Mouse (Mus musculus) cerebral cortex, adult 2 months (tissue): ENCODE results near the gene Mark4.

Experiments used
- WGBS: fragments of 180-500 bp; shearing (Covaris S2); methylation state at CpG from one replicate; pipeline ENCODE4 v1.1.7; 2018; 5-methylcytosine and 5-hydroxymethylcytosine counted together

Gene Mark4

DNA sequence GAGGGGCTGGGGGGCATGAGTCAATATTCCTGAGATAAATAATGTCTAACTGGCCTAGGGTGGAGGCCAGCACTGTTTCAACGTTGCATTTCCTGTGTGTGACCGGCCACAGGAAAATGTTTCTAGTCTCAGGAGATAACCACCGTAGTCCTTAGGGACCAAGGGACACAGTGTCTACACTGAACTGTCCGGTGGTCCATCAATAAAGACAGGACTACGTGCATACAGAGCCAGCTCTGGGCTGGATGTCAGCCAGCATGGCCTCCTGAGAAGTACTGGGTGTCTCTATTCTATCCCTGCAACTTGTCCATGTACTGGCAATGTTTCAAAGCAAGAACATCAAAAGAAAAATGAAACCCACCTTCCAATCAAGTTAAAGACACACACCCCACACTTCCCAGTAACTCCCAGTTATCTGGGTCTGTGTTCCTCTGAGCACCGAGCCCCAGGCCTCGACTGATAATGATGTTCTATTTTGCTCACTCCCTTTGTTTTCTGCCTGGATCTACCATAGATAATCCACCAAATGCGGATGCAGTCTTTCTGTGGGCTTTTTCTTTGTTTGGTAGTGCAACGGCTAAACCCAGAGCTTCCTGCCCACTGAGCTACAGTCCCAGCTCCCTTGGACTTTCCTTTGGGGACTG, 17.1 kb downstream of the Mark4 start:
- 70% methylated on average over 9 of the region's 9 CpGs for WGBS

DNA sequence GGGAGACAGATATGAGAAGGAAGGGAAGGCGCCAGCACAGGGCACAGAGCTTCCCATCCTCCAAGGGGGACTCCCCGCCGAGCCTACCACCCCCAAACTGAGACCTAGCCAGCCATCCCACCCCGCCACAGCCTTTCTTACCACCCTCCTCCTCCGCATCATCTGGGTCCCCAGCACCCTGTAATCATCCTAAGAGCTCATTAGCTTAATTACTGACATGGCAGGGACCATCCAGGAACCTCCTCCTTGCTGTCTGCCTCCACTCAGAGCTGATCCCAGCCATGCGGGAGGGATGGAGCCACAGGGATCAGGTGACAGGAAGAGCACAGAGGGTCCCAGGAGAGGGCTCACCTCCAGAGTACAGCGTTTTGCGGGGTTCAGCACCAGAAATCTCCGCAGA, 21.6 kb downstream of the Mark4 start:
- 68% methylated on average over 9 of the region's 9 CpGs for WGBS

DNA sequence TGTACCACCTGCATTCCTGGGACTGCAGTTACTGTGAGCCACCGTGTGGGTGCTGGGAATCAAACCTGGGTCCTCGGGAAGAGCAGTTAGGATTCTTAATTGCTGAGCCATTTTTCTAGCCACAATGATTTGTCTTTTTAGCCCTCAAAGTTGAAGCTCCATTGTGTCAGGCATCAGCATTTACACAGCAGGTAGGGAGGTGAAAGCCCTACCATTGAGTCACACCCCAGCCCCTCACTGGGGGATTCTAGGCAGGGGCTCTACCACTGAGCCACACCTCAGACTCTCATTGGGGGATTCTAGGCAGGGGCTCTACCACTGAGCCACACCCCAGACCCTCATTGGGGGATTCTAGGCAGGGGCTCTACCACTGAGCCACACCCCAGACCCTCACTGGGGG, 22.3 kb downstream of the Mark4 start:
- WGBS: 96% methylated on average over 2 of the region's 2 CpGs

DNA sequence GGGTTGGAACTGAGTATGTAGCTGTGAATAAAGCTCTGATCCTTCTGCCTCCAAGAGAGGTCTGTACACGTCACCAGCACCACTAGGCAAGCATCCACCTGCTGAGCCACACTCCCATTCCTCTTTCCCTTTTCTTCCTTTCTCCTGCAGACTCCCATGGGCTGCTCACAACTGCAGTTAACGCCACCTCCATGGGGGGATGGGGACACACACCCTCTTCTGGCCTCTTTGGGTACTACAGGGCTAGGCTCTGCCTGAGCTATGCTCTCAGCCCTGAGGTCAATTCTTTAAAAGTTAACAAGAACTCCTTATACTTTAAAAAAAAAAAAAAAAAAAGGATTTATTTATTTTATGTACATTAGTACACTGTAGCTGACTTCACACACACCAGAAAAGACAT, 26.1 kb downstream of the Mark4 start:
- 93% methylated on average over 2 of the region's 2 CpGs for WGBS

DNA sequence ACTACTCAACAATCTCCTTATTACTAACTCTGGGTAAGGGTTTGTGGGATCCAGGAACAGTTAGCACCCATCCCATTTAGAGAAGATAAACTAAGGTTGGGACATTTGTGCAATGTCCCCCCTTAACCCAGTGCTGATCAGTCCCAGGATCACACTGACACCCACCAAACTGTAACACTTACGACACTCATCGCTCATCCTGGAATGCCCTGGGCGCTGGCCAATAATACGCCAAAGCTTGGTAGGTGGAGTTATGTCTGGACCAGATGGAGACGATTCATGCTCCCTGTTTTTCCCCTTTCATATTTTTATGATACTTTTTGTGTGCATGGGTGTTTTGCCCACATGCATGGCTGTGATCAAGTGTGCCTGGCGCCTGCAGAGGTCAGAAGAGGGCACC, 28.2 kb downstream of the Mark4 start:
- WGBS: 65% methylated on average over 6 of the region's 6 CpGs

DNA sequence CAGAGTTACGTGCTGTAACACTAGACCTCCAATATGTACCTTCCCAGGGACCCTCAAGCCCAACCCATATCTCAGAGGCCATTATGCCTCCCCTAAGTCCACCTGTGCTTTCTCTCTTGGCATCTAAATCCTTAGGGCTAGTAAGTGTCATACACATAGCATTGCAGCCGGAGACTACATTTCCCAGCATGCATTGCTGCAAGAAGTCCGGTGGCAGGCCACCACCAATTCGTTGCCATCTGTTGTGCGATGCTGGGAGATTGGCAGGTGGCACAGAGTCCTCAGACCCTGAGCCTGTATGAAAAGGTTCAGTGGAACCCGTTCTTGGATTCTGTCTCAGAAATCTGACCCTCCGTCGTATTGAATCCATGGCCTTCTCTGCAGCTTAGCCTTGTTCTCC, 28.9 kb downstream of the Mark4 start:
- 65% methylated on average over 8 of the region's 8 CpGs for WGBS

DNA sequence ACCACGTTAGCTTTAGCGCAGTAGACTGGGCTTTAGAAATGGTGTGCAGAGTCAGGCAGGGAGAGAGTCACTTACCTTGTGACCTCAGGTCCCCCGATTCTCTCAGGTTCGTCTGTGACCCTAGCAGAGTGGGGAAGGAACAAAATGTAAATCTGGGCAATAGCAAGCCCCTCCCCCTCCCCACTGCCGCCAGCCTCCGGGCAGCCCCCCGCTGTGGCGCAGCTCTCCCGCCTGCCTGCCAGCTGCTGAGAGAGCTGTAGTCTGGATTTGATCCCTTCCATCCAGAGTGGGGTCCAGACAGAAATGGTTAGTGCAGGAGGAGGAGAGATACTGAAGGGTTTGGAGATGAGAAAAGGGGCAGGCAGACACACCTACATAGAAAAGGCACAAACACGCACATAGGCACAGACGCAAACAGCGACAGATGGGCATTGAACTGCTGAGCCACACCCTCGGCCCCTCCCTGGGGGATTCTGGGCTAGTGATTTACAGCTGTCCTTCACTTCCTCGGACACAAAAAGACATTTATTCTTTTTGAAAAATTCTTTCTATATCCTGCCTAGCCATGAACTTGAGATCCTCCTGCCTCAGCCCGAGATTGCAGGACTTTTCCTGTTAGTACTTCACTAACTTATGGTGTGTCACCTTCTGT, 30.5 kb downstream of the Mark4 start:
- 73% methylated on average over 15 of the region's 15 CpGs for WGBS

DNA sequence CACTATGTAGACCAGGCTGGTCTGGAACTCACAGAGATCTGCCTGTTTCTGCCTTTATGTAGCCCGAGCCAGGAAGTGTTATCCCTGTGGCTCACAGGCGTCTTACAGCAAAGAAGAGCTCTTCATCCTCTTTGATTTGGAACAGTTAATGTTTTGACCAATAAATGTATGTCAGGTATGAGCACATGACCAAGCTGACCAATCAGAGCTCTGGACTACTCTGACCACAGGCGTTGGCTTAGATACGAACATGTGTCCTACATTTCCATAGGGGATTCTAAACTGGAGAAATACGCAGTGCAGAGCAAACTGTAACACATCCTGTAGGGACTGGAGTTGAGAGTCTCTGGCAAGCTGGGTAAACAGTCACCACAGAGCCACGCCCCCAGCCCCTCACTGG, 31.7 kb downstream of the Mark4 start:
- 72% methylated on average over 6 of the region's 6 CpGs for WGBS

DNA sequence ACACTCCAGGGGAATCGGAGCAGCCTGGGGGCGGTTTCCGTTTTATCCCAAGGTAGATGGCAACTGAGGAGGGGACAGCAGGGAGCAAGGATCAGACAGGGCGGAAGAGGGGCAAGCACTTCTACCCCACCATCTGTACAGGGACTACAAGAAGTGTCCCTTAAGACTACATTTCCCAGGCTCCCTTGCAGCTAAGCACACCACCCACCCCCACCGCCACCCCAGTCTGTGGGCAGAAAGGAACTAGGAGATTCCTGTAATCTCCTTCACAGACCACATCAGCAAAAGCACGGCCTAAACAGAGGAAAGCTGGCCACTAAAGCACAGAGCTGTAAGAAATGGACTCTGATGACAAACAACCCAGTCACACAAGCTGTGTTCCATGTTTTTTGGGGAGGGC, 32.3 kb downstream of the Mark4 start:
- WGBS: 70% methylated on average over 6 of the region's 6 CpGs

DNA sequence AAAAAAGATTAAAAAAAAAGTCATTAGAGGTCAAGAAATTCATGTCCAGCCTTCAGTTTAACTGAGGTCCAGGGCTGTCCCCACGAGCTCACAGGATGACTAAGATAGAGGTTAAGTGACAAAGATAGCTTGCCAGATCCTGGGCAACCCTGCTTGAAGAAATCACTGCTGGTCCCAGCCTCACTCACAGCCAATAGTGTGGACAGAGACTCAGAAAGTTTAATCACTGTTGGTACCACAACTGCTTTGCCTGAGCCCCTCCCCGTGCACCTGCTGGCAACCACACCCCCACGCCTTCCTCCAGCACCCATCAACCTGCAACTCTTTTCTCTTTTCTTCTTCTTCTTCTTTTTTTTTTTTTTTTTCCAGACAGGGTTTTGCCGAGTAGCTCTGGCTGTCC, 34.6 kb downstream of the Mark4 start:
- 51% methylated on average over 4 of the region's 4 CpGs for WGBS

DNA sequence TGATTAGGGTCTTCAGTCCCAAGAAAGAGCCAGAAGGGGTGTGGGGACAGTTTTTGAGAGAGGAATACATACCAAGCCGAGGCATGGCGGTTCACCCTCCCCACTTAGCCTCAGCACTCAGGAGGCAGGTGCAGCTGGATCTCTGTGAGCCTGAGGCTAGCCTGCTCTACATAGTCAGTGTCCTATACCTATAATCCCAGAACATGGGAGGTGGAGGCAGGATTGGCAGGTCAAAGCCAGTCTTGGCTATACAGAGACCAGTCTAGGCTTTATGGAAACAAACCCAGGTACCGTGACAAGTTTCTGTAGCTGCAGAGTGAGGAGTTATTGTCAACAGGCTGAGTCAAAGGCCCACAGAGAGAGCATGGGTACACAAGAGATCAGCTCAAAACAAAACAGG, 35.5 kb downstream of the Mark4 start:
- WGBS: 88% methylated on average over 3 of the region's 3 CpGs

DNA sequence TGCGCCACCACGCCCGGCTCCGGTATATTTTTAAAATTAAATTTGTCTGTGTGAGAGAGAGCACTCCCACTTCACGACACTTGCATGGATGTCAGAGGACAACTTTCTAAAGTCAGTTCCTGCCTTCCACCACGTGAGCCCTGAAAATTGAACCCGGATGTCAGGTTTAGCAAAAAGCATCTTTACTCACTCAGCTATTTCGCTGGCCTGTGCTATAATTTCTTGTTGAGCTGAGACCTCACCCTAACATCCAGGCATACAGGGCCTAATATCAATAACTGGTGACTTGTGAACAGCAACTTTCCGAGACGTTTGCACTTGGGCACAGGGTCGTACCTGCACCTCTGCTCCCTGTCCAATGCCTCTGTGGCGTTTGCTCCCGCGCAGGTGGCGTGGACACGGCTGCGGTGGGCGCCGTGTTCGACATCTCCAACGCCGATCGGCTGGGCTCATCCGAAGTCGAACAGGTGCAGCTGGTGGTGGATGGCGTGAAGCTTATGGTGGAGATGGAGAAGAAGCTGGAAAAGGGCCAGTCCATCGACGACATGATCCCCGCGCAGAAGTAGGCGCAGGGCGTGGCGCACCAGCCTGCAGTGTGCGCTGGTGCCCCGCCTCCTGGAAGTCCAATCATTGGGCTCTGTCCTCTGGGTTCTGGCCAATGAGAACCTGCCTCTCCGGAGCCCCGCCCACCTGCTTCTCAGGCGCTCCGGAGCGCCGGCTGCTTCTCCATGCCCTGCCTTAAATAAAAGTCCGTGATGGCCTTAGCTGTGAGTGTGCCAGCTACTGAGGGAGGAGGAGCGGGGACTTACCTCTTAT, 37.6 kb downstream of the Mark4 start:
- WGBS: 7% methylated on average over 43 of the region's 43 CpGs

DNA sequence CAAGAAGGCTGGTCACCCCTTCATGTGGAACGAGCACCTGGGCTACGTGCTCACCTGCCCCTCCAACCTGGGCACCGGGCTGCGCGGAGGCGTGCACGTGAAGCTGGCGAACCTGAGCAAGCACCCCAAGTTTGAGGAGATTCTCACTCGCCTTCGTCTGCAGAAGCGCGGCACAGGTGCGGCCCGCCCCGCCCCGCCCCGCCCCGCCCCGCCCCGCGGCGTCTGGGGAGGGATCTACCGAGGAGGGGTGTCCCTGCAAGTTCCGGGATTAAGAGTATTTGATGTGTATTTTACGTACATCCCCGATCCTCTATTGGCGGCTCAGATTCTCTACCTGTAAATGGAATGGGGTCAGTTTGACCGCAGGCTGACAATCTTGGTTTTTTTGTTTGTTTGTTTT, 38.5 kb downstream of the Mark4 start:
- 8% methylated on average over 28 of the region's 28 CpGs for WGBS

DNA sequence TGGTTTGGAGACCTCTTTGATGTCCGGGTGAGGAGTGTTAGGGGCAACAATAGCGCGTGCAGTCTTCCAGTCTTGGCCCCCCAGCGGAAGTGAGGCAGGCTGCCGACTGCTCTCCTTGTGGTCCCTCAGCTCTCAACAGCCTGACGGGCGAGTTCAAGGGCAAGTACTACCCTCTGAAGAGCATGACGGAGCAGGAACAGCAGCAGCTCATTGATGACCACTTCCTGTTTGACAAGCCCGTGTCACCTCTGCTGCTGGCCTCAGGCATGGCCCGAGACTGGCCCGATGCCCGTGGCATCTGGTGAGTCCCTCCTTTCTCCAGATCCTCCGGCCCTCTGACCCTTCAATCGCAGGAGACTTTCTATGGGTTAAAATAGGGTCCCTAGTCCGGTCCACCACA, 42.0 kb downstream of the Mark4 start:
- WGBS: 82% methylated on average over 15 of the region's 15 CpGs

DNA sequence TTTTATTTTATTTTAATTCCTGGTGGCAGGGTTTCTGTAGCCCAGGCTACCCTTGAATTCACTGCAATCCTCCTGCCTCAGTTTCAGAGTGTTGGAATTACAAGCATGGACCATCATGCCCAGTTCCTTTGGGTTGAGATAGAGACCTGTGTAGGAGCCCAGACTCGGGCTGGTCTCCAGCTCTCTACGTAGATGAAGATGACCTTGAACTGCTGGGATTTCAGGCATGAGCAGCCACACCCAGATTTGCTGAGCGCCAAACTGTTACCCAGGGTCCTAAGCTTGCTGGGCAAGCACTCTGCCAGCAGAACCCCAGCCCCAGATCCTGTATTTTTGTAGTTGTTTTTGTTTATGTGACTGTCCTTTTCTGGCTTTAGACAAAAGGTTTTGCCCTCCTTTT, 45.1 kb downstream of the Mark4 start:
- 88% methylated on average over 3 of the region's 3 CpGs for WGBS

DNA sequence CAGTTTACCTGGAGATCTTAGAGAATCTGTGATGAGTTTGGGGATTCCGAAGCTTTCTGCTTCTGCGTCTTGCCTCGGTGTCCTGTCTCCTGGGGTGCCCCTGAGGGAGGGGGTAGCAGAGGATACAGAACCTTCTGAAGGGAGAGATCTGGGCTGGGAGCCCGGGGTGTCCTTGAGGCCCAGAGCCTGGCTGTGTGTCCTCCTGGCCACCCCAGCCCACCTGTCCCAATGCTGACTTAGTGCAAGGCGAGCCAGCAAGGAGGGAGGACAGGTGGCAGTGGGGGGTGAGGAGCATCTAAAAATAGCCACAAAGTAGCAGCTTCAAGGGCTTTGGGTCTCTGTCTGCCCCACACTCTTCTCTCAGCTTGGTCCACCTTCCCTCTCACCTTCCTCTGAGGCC, 46.8 kb downstream of the Mark4 start:
- WGBS: 94% methylated on average over 5 of the region's 5 CpGs

DNA sequence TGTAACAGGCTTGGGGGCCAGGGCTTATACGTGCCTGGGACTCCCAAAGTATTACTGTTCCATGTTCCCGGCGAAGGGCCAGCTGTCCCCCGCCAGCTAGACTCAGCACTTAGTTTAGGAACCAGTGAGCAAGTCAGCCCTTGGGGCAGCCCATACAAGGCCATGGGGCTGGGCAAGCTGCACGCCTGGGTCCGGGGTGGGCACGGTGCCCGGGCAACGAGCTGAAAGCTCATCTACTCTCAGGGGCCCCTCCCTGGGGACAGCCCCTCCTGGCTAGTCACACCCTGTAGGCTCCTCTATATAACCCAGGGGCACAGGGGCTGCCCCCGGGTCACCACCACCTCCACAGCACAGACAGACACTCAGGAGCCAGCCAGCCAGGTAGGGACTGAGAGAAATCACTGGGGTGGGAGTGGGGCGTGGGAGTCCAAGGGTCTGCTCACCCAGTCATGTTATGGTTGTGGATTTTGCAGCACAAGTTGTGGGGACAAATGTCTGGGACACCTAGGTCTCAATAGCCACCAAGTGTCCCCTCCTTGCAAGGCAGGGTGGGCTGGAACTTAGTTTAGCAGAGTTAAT, 47.8 kb downstream of the Mark4 start:
- 77% methylated on average over 11 of the region's 11 CpGs for WGBS

DNA sequence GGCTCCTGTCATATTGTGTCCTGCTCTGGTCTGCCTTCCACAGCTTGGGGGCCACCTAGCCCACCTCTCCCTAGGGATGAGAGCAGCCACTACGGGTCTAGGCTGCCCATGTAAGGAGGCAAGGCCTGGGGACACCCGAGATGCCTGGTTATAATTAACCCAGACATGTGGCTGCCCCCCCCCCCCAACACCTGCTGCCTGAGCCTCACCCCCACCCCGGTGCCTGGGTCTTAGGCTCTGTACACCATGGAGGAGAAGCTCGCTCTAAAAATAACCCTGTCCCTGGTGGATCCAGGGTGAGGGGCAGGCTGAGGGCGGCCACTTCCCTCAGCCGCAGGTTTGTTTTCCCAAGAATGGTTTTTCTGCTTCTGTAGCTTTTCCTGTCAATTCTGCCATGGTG, 48.9 kb downstream of the Mark4 start:
- WGBS: 52% methylated on average over 6 of the region's 6 CpGs

DNA sequence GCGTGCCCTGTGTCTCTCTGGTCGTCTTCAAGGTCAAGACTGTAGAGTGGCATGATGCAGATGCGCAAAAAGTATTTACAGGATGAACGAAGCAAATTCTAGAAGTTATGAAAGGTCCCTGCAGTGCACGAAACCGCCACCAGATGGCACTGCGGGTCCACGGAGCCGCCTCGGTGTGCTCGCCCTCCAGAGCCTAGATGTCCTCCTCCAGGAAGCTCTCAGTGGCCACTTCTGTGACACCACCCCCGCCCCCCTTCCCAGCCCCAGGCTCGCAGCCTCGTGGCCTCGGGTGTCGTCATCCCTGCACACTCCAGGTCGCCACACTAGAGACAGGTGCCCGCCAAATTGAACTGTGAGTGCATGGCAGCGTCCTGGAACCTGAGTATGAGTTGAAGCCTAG, 53.2 kb downstream of the Mark4 start:
- 4% methylated on average over 19 of the region's 19 CpGs for WGBS

DNA sequence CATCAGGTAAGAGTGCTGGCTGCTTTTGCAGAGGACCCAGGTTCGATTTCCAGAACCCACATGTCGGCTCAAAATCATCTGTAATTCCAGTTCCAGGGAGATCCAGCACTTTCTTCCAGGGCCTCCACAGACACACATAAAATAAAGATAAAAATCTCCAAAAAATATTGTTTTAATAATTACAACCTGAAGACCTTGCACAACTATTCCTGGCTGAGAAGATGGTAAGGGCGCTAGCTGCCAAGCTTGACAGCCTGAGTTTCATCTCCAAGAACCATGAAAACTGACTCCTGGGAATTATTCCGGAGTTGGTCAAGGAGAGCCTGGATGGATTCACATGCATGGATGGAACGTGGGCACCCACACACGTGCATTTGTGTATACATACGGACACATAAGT, 54.1 kb downstream of the Mark4 start, which contains the start of gene Ckm:
Gene Ckm, plus strand, starts transcription at position 301 of the 400 bp plus-strand sequence.
- WGBS: 57% methylated on average over 7 of the region's 7 CpGs

DNA sequence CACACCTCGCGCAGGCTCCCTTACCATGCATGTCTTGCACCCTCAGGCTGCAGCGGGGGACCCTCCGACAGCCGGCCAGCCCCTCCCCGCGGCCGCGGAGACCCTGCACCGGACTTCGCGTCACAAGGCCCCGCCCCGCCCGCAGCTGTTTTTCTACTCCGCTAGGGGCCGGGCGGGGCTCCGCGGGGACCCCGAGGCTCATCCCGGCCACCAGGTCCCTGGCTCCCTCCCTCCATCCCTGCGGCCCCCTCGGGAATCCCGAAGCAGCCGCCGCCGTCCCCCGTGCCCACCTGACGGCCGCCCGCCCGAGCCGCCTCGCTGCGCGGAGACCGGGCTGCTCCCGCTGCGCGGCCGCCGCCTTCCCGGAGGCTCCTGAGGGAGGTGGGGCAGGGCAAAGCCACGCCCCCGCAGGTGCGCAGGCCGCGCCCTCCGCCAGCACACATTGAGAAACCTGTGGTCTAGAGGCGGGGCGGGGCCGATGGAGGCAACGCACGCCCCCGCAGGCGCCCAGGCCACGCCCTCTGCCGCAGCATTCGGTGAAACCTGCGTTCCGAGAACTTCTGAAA, 54.8 kb downstream of the Mark4 start, which contains the start of gene Klc3:
Gene Klc3, minus strand, starts transcription at position 374 of the 566 bp plus-strand sequence.
- 1% methylated on average over 62 of the region's 62 CpGs for WGBS

DNA sequence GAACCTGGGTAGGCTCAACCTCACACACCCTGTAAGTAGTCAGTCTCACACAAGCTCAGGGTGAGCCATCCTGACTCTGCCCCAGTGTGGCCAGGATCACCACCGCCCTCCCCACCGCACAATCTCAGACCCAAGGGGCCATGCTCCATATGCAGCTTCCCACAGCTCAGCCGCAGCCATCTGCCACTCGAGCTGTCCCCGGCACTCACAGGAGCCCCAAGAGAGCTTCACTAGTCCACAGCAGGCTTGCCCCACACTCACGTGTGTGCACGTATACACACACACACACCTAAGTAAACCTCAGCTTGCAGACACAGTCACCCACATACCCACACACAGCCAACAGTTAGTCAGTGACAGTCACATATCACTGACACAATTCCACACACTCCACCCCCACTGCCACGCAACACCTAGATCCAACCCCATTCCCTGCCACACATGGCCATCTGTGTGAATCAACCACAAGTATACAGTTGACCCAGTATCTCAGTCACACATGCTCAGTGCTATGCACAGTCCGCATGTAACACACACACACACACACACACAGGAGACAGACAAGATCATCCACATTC, 56.0 kb downstream of the Mark4 start:
- 66% methylated on average over 9 of the region's 9 CpGs for WGBS
